Mouse (Mus musculus): Measurements from ENCODE around the gene Tmem231. TPM values are rescaled to one million over a fixed set of nuclear protein-coding genes. Genes with fewer than 3 reads are reported as not detected.
"Not testable (repeated sequence)": the region's sequence is repeated elsewhere in the genome, so short reads cannot be mapped to it uniquely, and the experiment has no call there.

Gene Tmem231
- polyA plus RNA-seq, 2 experiments, result 15.7 to 16.3 TPM

DNA sequence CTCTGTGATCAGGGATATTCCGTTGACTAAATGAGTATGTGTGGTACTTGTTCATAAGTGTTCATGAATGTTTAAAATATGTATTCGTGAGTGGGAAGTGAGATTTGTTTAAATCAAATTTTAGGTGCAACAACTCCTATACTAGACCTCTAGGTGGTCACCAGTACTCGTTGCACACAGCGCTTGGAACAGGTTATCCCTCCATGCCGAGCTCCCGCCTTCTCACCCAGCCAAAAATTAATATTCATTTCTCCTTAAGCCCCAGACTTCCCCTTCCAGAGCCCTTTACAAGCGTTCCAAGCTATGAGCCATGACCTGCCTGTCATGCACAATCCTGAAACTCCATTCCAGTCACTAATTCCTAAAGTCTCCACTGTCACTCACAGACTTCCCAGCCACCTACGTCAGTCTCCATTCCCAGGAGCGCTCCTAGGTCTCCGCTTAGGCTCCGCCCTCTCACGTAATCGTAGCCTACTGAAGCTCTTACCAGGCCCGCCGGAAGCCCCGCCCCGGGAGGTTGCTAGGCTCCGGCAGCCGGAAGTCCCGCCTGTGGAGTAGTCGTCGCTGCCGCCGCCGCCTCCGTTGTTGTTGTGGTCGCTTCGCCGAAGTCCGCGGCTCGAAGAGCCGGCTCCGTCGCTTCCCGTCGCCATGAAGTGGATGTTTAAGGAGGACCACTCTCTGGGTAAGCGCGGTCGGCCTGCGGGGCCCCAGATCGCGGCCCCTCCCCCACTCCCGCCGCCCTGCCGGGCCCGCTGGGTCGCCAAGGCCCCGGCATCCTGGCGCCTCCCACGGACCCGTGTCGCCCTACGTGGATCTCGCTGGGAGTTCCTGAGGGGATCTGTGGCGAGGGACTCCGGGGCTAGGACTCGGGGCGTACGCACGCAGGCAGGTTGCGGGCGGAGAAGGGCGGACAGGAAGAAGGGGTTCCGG, 6.8 kb upstream of the Tmem231 start, which contains the start of gene Gabarapl2:
Gene Gabarapl2 (plus strand): TSS at position 533 of the 930 bp plus-strand sequence.
- H3K9ac ChIP-seq (ENCODE audit: low read depth, low read length, severe bottlenecking), result peak within 1 kb of the TSS; percentile 71
- no peaks in the 10 kb centered on the region for H3K27me3 ChIP-seq (ENCODE audit: control insufficient read depth, insufficient read depth, low read length)
- H3K4me2 ChIP-seq (replicated peaks; ENCODE audit: low read depth, low read length, severe bottlenecking), result peak within 1 kb of the TSS; percentile 91
- DNase-seq (ENCODE audit: low spot score) (peak; percentile 99), ATAC-seq (ENCODE audit: low FRiP score, low read depth) (peak; percentile 98)
- peaks cover 12% of the 10 kb centered on the region for H3K4me1 ChIP-seq (ENCODE audit: control insufficient read depth, insufficient read depth, low read length)
- H3K4me3 ChIP-seq (replicated peaks; ENCODE audit: low read length), result peak within 1 kb of the TSS; percentile 87
- no peak for TF ChIP-seq POLR2A (IDR thresholded peaks at IDR 0.05; ENCODE audit: borderline replicate concordance, extremely low read depth, insufficient read depth, insufficient read length)
- under 1% methylated on average over 55 of the region's 65 CpGs for WGBS
- peaks cover 24% of the 10 kb centered on the region for H3K36me3 ChIP-seq (ENCODE audit: control insufficient read depth, insufficient read depth, low read length)
- peak within 1 kb of the TSS; percentile 45; the same call in 1 of the 2 replicates for H3K27ac ChIP-seq (replicated peaks; ENCODE audit: low read depth, low read length)
- H3K9me3 ChIP-seq (ENCODE audit: control insufficient read depth, low read length), result no peaks in the 10 kb centered on the region

DNA sequence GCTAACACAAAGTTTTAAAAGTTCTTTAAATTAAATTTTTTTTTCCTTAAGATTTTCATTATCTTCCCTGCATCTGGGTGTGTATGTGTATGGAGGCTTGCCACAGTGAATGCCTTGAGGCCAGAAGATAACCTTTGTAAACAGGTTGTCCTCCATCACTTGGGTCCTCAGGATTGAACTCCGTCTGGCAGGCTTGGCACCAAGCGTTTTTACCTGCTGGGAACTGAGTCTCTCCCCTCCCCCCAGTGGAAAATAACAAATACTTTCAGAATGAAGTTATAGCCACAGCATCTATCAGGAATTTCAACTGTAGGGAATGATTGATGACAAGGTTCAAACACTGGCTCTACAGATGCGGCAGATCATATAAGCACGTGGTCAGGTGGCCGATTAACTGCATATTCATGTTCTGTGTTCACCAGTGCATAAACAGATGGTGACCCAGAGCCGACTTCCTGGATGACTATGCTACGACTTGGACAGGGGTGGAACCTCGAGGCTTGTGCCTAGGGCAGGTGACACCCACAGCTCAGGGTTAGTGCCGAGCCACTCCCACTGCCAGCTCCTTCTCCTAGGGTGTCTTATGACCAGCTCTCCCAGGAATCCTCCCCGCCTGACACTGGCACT, 5.9 kb upstream of the Tmem231 start:
- H3K27ac ChIP-seq (replicated peaks; ENCODE audit: low read depth, low read length), result 0 out of 2 replicates have a peak overlapping the region, but pooled peaks have one; percentile 0
- H3K4me3 ChIP-seq (replicated peaks; ENCODE audit: low read length), result peak overlapping the region; percentile 87
- 8% methylated on average over 10 of the region's 10 CpGs for WGBS
- peaks cover 16% of the 10 kb centered on the region for H3K36me3 ChIP-seq (ENCODE audit: control insufficient read depth, insufficient read depth, low read length)
- DNase-seq (ENCODE audit: low spot score) (peak; percentile 16), ATAC-seq (ENCODE audit: low FRiP score, low read depth) (peak; percentile 28)
- H3K9me3 ChIP-seq (ENCODE audit: control insufficient read depth, low read length), result no peaks in the 10 kb centered on the region
- peak overlapping the region; percentile 12 for H3K9ac ChIP-seq (ENCODE audit: low read depth, low read length, severe bottlenecking)
- no peaks in the 10 kb centered on the region for H3K27me3 ChIP-seq (ENCODE audit: control insufficient read depth, insufficient read depth, low read length)
- TF ChIP-seq POLR2A (IDR thresholded peaks at IDR 0.05; ENCODE audit: borderline replicate concordance, extremely low read depth, insufficient read depth, insufficient read length), result no peak
- H3K4me2 ChIP-seq (replicated peaks; ENCODE audit: low read depth, low read length, severe bottlenecking), result peak overlapping the region; percentile 91
- H3K4me1 ChIP-seq (ENCODE audit: control insufficient read depth, insufficient read depth, low read length), result peaks cover 12% of the 10 kb centered on the region

DNA sequence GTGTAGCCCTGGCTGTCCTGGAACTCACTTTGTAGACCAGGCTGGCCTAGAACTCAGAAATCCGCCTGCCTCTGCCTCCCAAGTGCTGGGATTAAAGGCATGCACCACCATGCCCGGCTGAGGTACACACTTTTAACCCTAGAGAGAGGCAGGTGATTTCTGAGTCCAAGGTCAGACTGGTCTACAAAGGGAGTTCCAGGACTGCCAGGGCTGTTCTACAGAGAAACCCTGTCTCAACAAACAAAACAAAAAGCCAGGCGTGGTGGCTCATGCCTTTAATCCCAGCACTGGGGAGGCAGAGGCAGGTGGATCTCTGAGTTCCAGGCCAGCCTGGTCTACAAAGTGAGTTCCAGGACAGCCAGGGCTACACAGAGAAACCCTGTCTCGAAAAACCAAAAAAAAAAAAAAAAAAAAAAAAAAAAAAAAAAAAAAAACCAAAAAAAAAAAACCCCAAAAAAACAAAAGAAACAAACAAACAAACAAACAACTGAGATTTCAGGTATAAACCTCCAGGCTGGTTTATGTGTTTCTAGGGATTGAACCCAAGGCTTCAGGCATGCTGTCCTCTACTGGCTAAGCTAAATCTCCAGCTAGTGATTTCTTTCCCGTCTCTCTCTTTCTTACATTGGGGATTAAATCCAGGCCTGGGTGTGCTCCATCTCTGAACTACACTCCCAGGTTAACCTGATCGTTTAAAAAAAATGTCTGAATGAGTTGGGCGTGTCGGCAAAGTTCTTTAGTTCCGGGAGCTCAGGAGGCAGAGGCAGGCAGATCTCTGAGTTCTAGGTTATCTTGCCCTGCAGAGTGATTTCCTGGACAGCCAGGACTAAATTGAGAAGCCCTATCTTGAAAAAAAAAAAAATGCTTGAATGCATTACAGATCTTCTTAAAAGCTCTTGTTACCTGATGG, 4.7 kb upstream of the Tmem231 start:
- H3K4me3 ChIP-seq (replicated peaks; ENCODE audit: low read length); H3K9ac ChIP-seq (ENCODE audit: low read depth, low read length, severe bottlenecking); H3K9me3 ChIP-seq (ENCODE audit: control insufficient read depth, low read length); H3K4me2 ChIP-seq (replicated peaks; ENCODE audit: low read depth, low read length, severe bottlenecking); H3K36me3 ChIP-seq (ENCODE audit: control insufficient read depth, insufficient read depth, low read length); H3K27me3 ChIP-seq (ENCODE audit: control insufficient read depth, insufficient read depth, low read length); H3K27ac ChIP-seq (replicated peaks; ENCODE audit: low read depth, low read length); ATAC-seq (ENCODE audit: low FRiP score, low read depth); DNase-seq (ENCODE audit: low spot score): not testable (repeated sequence)
- peaks cover 12% of the 10 kb centered on the region for H3K4me1 ChIP-seq (ENCODE audit: control insufficient read depth, insufficient read depth, low read length)
- 82% methylated on average over 9 of the region's 9 CpGs for WGBS

DNA sequence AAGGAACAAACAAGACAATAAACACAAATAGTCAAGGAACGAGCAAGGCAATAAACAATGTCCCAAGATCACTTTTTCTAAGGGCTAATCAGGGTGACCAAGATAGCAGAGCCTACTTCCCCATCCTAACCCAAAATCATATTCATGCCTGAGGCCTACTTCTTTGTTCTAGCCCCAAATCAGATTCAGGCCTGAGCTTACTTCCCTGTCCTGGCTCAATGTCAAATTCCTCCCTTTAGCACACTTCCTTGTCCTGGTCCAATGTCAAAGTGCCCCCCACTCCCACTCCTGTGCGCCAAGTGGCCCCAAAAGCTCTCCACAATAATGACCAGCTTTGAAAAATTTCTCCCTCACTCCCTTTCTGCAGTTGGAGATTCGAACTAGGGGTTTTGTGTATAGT, 3.5 kb upstream of the Tmem231 start:
- Histone ChIP-seq H3K4me2 (replicated peaks; ENCODE audit: low read depth, low read length, severe bottlenecking) (no peak overlapping the region), H3K9ac (ENCODE audit: low read depth, low read length, severe bottlenecking) (no peak overlapping the region), H3K27ac (replicated peaks; ENCODE audit: low read depth, low read length) (no peak overlapping the region), H3K27me3 (ENCODE audit: control insufficient read depth, insufficient read depth, low read length) (no peaks in the 10 kb centered on the region), H3K4me3 (replicated peaks; ENCODE audit: low read length) (no peak overlapping the region), H3K9me3 (ENCODE audit: control insufficient read depth, low read length) (no peaks in the 10 kb centered on the region), H3K4me1 (ENCODE audit: control insufficient read depth, insufficient read depth, low read length) (peaks cover 19% of the 10 kb centered on the region), H3K36me3 (ENCODE audit: control insufficient read depth, insufficient read depth, low read length) (peaks cover 4% of the 10 kb centered on the region)
- 74% methylated on average over 3 of the region's 3 CpGs for WGBS
- no peak for TF ChIP-seq POLR2A (IDR thresholded peaks at IDR 0.05; ENCODE audit: borderline replicate concordance, extremely low read depth, insufficient read depth, insufficient read length)
- DNase-seq (ENCODE audit: low spot score) (no peak), ATAC-seq (ENCODE audit: low FRiP score, low read depth) (no peak)
